Mouse (Mus musculus): ENCODE measurements around the gene Gm42906. TPM values are rescaled to one million over a fixed set of nuclear protein-coding genes. Genes with fewer than 3 reads are reported as not detected.

Gene Gm42906
- total and polyA plus RNA-seq, 2 experiments from 2014 or later, result not detected

DNA sequence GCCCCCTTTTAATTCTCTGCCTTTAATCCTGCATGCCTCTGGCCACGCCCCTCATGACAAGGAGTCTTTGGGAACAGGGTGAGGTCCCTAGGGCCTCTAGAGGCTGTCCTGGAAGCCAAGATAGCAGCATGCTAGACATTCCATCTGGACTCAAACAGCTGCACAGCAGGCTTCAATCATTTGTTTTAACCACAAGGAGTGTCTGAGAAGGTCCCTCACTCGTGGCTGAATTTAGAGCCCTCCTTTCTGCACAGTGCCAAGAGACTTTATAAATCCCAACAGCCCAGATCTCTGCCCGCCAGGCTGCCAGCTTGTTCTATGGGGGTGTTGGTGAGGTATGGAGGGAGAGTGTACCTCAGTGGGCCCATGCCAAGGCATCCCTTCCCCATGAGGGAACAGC lies 273.2 kb downstream of the Gm42906 start:
- Histone ChIP-seq H3K9me3 (ENCODE audit: low read length) (no peaks in the 10 kb centered on the region), H3K27ac (ENCODE audit: low read depth, low read length) (no peak overlapping the region), H3K4me2 (ENCODE audit: low read depth) (no peak overlapping the region), H3K36me3 (ENCODE audit: insufficient read depth) (no peaks in the 10 kb centered on the region), H3K27me3 (ENCODE audit: insufficient read depth, low read length) (no peaks in the 10 kb centered on the region), H3K9ac (no peak overlapping the region), H3K4me1 (ENCODE audit: insufficient read depth) (no peaks in the 10 kb centered on the region), H3K4me3 (ENCODE audit: low read depth, low read length) (no peak overlapping the region)
- ATAC-seq (no peak; the same call in 1 of the 2 replicates), DNase-seq (no peak)
- WGBS, result 37% methylated on average over 3 of the region's 3 CpGs
- no peak for TF ChIP-seq CTCF (IDR thresholded peaks at IDR 0.05; ENCODE audit: low read depth)

GRCm38 (mm10) chr5:151154030-151154429 lies 273.9 kb downstream of the Gm42906 start:
- WGBS, result 66% methylated on average over 4 of the region's 4 CpGs
- DNase-seq, result no peak
- H3K4me2 ChIP-seq (ENCODE audit: low read depth), result no peak overlapping the region

DNA sequence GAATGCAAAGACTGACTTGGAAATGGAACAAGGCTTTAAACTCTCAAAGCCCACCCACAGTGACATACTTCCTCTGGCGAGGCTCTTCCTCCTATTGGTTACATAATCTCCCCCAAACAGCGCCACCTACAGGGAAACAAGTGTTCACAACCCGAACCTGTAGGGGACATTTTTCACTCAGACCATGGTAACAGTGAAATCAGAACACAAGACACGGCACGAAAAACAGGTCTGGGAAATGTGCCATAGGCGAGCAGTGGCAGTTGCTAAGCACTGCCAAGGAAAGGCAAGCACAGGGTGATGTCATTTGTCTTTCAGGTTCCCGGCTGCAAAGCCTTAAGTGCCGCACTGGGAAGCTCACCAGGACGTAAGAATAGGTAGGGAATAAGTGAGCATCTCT lies 276.4 kb downstream of the Gm42906 start:
- H3K36me3 ChIP-seq (ENCODE audit: insufficient read depth), result no peaks in the 10 kb centered on the region
- H3K9ac ChIP-seq, result no peak overlapping the region
- WGBS, result 59% methylated on average over 9 of the region's 9 CpGs
- ATAC-seq (peak; percentile 25), DNase-seq (peak; percentile 22)
- no peaks in the 10 kb centered on the region for H3K4me1 ChIP-seq (ENCODE audit: insufficient read depth)
- peak; percentile 37; the same call in 1 of the 2 replicates for TF ChIP-seq CTCF (IDR thresholded peaks at IDR 0.05; ENCODE audit: low read depth)
- no peaks in the 10 kb centered on the region for H3K27me3 ChIP-seq (ENCODE audit: insufficient read depth, low read length)
- H3K27ac ChIP-seq (ENCODE audit: low read depth, low read length), result no peak overlapping the region
- H3K4me3 ChIP-seq (ENCODE audit: low read depth, low read length), result no peak overlapping the region
- H3K9me3 ChIP-seq (ENCODE audit: low read length), result no peaks in the 10 kb centered on the region
- no peak overlapping the region for H3K4me2 ChIP-seq (ENCODE audit: low read depth)

More at GRCm38 (mm10) chr5:151154030-151154429, 273.9 kb downstream of the Gm42906 start:
- Histone ChIP-seq H3K4me1 (ENCODE audit: insufficient read depth) (no peaks in the 10 kb centered on the region), H3K36me3 (ENCODE audit: insufficient read depth) (no peaks in the 10 kb centered on the region), H3K4me3 (ENCODE audit: low read depth, low read length) (no peak overlapping the region), H3K27me3 (ENCODE audit: insufficient read depth, low read length) (no peaks in the 10 kb centered on the region), H3K9ac (no peak overlapping the region), H3K9me3 (ENCODE audit: low read length) (no peaks in the 10 kb centered on the region), H3K27ac (ENCODE audit: low read depth, low read length) (no peak overlapping the region)
- no peak for TF ChIP-seq CTCF (IDR thresholded peaks at IDR 0.05; ENCODE audit: low read depth)
- ATAC-seq, result no peak

- DNase-seq (no peak), ATAC-seq (no peak)
- Histone ChIP-seq H3K4me2 (ENCODE audit: low read depth) (no peak overlapping the region), H3K9me3 (ENCODE audit: low read length) (no peaks in the 10 kb centered on the region), H3K27ac (ENCODE audit: low read depth, low read length) (no peak overlapping the region), H3K27me3 (ENCODE audit: insufficient read depth, low read length) (no peaks in the 10 kb centered on the region), H3K36me3 (ENCODE audit: insufficient read depth) (no peaks in the 10 kb centered on the region), H3K4me3 (ENCODE audit: low read depth, low read length) (no peak overlapping the region), H3K9ac (no peak overlapping the region), H3K4me1 (ENCODE audit: insufficient read depth) (no peaks in the 10 kb centered on the region)
- no peak for TF ChIP-seq CTCF (IDR thresholded peaks at IDR 0.05; ENCODE audit: low read depth)
- WGBS, result 52% methylated on average over 8 of the region's 8 CpGs
These were observed 278.5 kb downstream of the Gm42906 start for GRCm38 (mm10) chr5:151149509-151149908.

GRCm38 (mm10) chr5:151148079-151148478 lies 279.9 kb downstream of the Gm42906 start:
- WGBS, result 90% methylated on average over 4 of the region's 4 CpGs
- no peak overlapping the region for H3K4me3 ChIP-seq (ENCODE audit: low read depth, low read length)
- no peaks in the 10 kb centered on the region for H3K27me3 ChIP-seq (ENCODE audit: insufficient read depth, low read length)
- no peak overlapping the region for H3K27ac ChIP-seq (ENCODE audit: low read depth, low read length)
- no peak for TF ChIP-seq CTCF (IDR thresholded peaks at IDR 0.05; ENCODE audit: low read depth)
- no peak overlapping the region for H3K9ac ChIP-seq
- ATAC-seq (no peak), DNase-seq (no peak)
- H3K9me3 ChIP-seq (ENCODE audit: low read length), result no peaks in the 10 kb centered on the region
- H3K4me2 ChIP-seq (ENCODE audit: low read depth), result no peak overlapping the region
- H3K36me3 ChIP-seq (ENCODE audit: insufficient read depth), result no peaks in the 10 kb centered on the region
- no peaks in the 10 kb centered on the region for H3K4me1 ChIP-seq (ENCODE audit: insufficient read depth)

DNA sequence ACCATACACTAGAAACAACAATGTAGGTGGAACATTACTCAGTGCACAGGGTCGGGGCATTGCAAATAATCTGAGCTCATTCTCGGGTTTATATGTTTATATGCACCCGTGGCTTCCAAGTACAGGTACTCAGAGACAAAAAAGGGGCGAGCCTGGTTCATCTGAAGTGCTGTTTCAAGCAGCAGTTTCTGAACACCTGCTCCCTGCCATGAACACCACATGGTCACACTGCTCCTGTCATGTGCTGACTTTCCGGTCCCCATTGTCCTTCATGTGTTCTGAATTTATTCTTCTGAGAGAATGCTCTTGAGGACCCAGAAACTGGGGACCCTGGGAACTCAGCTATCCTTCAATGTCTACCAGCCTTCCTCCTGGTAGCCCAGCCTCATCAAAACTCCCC lies 282.2 kb downstream of the Gm42906 start:
- 86% methylated on average over 5 of the region's 5 CpGs for WGBS
- H3K9me3 ChIP-seq (ENCODE audit: low read length), result no peaks in the 10 kb centered on the region
- no peak for DNase-seq
- H3K27ac ChIP-seq (ENCODE audit: low read depth, low read length), result no peak overlapping the region
- H3K9ac ChIP-seq, result no peak overlapping the region
- H3K4me1 ChIP-seq (ENCODE audit: insufficient read depth), result 0 out of 2 replicates have a peak, but pooled peaks cover 3% of the 10 kb centered on the region
- no peak for ATAC-seq
- no peak for TF ChIP-seq CTCF (IDR thresholded peaks at IDR 0.05; ENCODE audit: low read depth)
- no peak overlapping the region for H3K4me2 ChIP-seq (ENCODE audit: low read depth)
- H3K4me3 ChIP-seq (ENCODE audit: low read depth, low read length), result no peak overlapping the region
- H3K27me3 ChIP-seq (ENCODE audit: insufficient read depth, low read length), result no peaks in the 10 kb centered on the region
- H3K36me3 ChIP-seq (ENCODE audit: insufficient read depth), result no peaks in the 10 kb centered on the region

DNA sequence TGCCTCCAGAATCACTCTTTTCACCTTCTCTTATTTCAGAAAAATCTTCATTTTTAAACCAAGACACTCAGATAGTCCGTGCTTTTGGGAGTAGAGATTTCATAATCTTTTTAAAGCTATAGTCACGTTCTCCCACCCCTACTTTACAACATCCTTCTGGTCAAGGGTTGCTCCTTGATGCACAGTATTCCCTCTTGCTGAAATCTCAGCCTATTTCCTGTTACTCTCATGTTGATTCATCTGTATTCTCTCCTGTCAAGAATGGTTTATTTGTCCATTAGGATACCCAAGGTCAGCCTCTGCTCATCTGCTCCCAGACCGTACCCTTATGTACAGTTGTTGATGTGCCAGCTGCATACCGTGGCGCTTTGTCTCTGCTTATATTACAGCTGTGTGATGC lies 284.0 kb downstream of the Gm42906 start:
- no peak for DNase-seq
- no peak for TF ChIP-seq CTCF (IDR thresholded peaks at IDR 0.05; ENCODE audit: low read depth)
- no peak overlapping the region for H3K4me3 ChIP-seq (ENCODE audit: low read depth, low read length)
- H3K9me3 ChIP-seq (ENCODE audit: low read length), result no peaks in the 10 kb centered on the region
- 0 out of 2 replicates have a peak, but pooled peaks cover 3% of the 10 kb centered on the region for H3K4me1 ChIP-seq (ENCODE audit: insufficient read depth)
- no peak overlapping the region for H3K4me2 ChIP-seq (ENCODE audit: low read depth)
- H3K27ac ChIP-seq (ENCODE audit: low read depth, low read length), result no peak overlapping the region
- WGBS, result 85% methylated on average over 5 of the region's 5 CpGs
- no peaks in the 10 kb centered on the region for H3K36me3 ChIP-seq (ENCODE audit: insufficient read depth)
- no peak overlapping the region for H3K9ac ChIP-seq
- no peak for ATAC-seq
- H3K27me3 ChIP-seq (ENCODE audit: insufficient read depth, low read length), result no peaks in the 10 kb centered on the region
